Mouse (Mus musculus): Measurements from ENCODE around the gene Csmd2. TPM values are rescaled to one million over a fixed set of nuclear protein-coding genes. Genes with fewer than 3 reads are reported as not detected.
"Not testable (repeated sequence)": the region's sequence is repeated elsewhere in the genome, so short reads cannot be mapped to it uniquely, and the experiment has no call there.

The Csmd2 gene
- polyA plus RNA-seq, 1 experiment from 2014 or later, result not detected

DNA sequence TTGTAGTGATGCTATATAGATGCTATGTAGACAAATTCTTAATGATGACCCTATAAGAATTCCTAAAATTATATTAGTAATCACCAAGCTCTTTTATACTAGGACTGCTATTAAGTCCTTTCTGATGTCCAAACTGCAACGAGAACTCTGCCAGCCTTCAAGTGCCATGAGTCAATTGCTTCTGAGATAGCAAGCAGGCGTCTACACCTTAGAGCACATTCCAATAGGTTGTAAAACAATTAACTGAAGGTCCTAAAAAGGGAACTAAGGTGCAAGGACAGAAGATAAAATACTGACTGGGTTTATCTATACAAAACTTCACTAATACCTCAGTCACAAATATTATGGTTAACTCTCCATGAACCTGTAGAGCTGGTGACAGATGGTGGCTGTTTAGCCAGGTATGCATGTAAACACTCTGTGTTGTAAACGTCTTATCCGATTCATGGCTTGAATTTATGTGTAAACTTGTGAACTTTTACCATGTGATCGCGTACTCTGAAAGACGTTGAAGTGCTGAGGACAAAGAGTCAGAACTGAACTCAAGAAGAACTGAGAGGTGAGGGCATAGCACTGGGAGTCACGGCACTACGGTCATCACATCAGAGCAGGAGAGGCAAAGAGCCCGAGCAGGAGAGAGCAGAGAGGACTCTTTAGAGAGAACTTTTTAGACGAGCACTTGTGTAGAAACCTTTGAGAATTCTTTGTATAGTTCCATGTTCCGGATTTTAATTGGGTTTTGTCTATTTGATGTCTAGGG, 610.3 kb downstream of the Csmd2 start:
- ATAC-seq (ENCODE audit: low FRiP score, low TSS enrichment), result no peak
- H3K9me3 ChIP-seq (ENCODE audit: low read length), result no peaks in the 10 kb centered on the region
- WGBS, result 61% methylated on average over 12 of the region's 12 CpGs

DNA sequence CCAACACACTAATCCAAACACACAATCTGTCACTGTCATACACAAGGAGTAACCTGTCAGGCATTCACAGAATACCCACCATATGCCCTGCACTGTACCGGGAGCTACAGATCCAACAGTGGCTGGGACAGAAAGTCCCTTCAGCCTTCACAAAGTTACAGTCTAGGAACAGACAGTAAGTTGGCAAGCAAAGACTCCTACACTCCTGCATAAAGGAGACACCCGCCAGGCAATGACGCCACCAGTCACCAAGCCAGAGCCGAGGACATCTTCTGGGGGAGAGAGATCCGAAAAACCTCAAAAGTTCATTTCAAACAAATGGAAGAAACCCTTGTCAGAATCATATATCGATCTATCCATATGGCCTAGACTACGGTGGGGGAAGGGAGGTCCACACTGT, 618.9 kb downstream of the Csmd2 start:
- H3K36me3 ChIP-seq (ENCODE audit: insufficient read depth, low read length), result peaks cover 27% of the 10 kb centered on the region
- H3K27me3 ChIP-seq (ENCODE audit: insufficient read depth, low read length), result no peaks in the 10 kb centered on the region
- H3K27ac ChIP-seq (ENCODE audit: low read length), result no peak overlapping the region
- H3K9ac ChIP-seq (replicated peaks; ENCODE audit: low read length), result no peak overlapping the region
- no peak for ATAC-seq (ENCODE audit: low FRiP score, low TSS enrichment)
- H3K4me1 ChIP-seq (ENCODE audit: insufficient read depth, low read length), result peaks cover 15% of the 10 kb centered on the region
- no peak overlapping the region for H3K4me2 ChIP-seq (replicated peaks; ENCODE audit: low read depth, low read length)
- WGBS, result 89% methylated on average over 7 of the region's 7 CpGs
- H3K9me3 ChIP-seq (ENCODE audit: low read length), result no peaks in the 10 kb centered on the region
- no peak overlapping the region for H3K4me3 ChIP-seq (ENCODE audit: low read length)

More for the DNA sequence above, 610.3 kb downstream of the Csmd2 start:
- peaks cover 14% of the 10 kb centered on the region for H3K36me3 ChIP-seq (ENCODE audit: insufficient read depth, low read length)
- H3K4me3 ChIP-seq (ENCODE audit: low read length), result no peak overlapping the region
- no peak overlapping the region for H3K27ac ChIP-seq (ENCODE audit: low read length)
- no peaks in the 10 kb centered on the region for H3K4me1 ChIP-seq (ENCODE audit: insufficient read depth, low read length)
- H3K27me3 ChIP-seq (ENCODE audit: insufficient read depth, low read length), result no peaks in the 10 kb centered on the region
- no peak overlapping the region for H3K9ac ChIP-seq (replicated peaks; ENCODE audit: low read length)
- no peak overlapping the region for H3K4me2 ChIP-seq (replicated peaks; ENCODE audit: low read depth, low read length)

DNA sequence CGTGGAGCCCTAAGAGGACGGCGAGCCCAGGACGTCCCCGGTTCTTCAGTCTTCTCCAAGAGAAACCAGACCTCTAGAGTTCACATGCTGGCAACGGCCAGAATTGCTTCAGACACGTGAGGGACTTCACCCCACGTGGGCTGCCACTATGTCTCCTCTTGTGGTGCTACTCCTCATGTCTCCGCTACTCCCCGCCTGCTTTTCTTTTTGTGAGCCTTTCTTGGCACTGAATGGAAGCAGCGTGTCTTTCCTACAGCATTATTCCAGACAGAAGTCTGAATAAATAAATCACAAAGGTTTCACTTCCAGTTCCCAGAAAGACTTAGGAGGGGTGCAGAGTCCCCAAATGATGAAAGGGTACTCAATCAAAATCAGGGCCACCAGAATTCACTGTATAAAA, 620.0 kb downstream of the Csmd2 start:
- ATAC-seq (ENCODE audit: low FRiP score, low TSS enrichment), result no peak
- Histone ChIP-seq H3K4me1 (ENCODE audit: insufficient read depth, low read length) (peaks cover 15% of the 10 kb centered on the region), H3K9me3 (ENCODE audit: low read length) (no peaks in the 10 kb centered on the region), H3K4me3 (ENCODE audit: low read length) (no peak overlapping the region), H3K27me3 (ENCODE audit: insufficient read depth, low read length) (no peaks in the 10 kb centered on the region), H3K9ac (replicated peaks; ENCODE audit: low read length) (no peak overlapping the region), H3K36me3 (ENCODE audit: insufficient read depth, low read length) (peaks cover 18% of the 10 kb centered on the region), H3K4me2 (replicated peaks; ENCODE audit: low read depth, low read length) (no peak overlapping the region), H3K27ac (ENCODE audit: low read length) (no peak overlapping the region)
- 82% methylated on average over 11 of the region's 11 CpGs for WGBS

DNA sequence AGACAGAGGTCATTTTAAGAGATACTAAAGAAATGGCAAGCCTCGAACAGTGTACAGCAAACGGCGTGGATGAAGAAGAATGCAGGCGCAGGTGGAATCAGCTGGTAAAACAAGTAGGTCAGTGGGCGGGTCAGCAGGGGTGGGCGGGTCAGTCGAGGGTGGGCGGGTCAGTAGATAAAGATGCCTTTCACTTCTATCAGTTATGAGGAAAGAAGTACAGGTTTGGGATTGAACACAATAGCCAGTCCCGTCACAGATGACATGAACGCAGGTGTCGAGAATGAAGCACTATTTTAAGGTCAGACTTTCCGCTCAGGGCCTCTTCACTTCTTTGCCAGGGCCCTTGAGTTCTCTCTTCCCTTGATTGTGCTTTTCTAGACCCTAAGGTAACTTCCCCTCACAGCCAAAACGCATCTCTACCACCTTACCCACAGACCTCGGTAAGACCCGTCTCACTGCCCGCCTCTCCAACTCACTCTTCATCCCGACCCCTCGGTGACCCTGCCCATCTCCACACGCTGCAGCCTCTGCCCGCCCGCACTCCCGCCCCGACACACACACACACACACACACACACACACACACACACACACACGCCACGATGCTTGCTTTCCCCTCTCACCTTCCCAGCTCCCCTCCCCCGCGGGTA, 621.7 kb downstream of the Csmd2 start:
- ATAC-seq (ENCODE audit: low FRiP score, low TSS enrichment), result no peak
- peak overlapping the region; percentile 82 for H3K4me2 ChIP-seq (replicated peaks; ENCODE audit: low read depth, low read length)
- peaks cover 17% of the 10 kb centered on the region for H3K4me1 ChIP-seq (ENCODE audit: insufficient read depth, low read length)
- peaks cover 3% of the 10 kb centered on the region; the same call in 1 of the 2 replicates for H3K36me3 ChIP-seq (ENCODE audit: insufficient read depth, low read length)
- peak overlapping the region; percentile 72 for H3K4me3 ChIP-seq (ENCODE audit: low read length)
- H3K27ac ChIP-seq (ENCODE audit: low read length), result 0 out of 2 replicates have a peak overlapping the region, but pooled peaks have one; percentile 10
- no peaks in the 10 kb centered on the region for H3K9me3 ChIP-seq (ENCODE audit: low read length)
- no peaks in the 10 kb centered on the region for H3K27me3 ChIP-seq (ENCODE audit: insufficient read depth, low read length)
- peak overlapping the region; percentile 70 for H3K9ac ChIP-seq (replicated peaks; ENCODE audit: low read length)
- 10% methylated on average over 25 of the region's 27 CpGs for WGBS

DNA sequence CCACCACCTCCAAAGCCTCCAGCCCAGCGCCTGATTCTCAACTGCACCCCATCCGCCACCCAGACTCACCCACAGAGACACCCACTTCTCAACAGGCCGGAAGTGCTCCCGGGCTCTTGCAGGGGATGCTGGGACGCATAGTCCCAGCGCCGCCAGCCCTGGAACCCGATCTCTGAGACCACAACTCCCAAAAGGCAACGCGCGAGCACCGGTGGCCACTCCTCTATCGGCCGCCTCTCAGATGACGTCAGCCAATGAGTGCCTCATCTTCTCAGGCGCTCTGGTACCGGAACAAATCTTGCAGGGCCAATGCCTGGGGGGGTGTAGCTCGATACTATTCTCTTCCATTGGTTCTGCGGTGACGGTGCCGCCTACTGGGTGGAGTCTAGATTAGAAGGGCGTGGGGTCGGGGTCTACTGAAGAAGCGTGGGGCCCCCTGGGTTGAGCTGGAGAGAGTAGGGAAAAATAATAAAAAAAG, 622.3 kb downstream of the Csmd2 start, which contains the start of gene Zscan20:
Zscan20 (minus strand) TSS at position 174 of the 478 bp plus-strand sequence.
- peak within 1 kb of the TSS; percentile 50; the same call in 1 of the 2 replicates for H3K27ac ChIP-seq (ENCODE audit: low read length)
- H3K4me1 ChIP-seq (ENCODE audit: insufficient read depth, low read length), result peaks cover 17% of the 10 kb centered on the region
- WGBS, result 0% methylated on average over 24 of the region's 24 CpGs
- peak; percentile 96 for ATAC-seq (ENCODE audit: low FRiP score, low TSS enrichment)
- peak within 1 kb of the TSS; percentile 72 for H3K4me3 ChIP-seq (ENCODE audit: low read length)
- H3K4me2 ChIP-seq (replicated peaks; ENCODE audit: low read depth, low read length), result peak within 1 kb of the TSS; percentile 82
- H3K9me3 ChIP-seq (ENCODE audit: low read length), result no peaks in the 10 kb centered on the region
- no peaks in the 10 kb centered on the region for H3K27me3 ChIP-seq (ENCODE audit: insufficient read depth, low read length)
- H3K36me3 ChIP-seq (ENCODE audit: insufficient read depth, low read length), result no peaks in the 10 kb centered on the region
- H3K9ac ChIP-seq (replicated peaks; ENCODE audit: low read length), result peak within 1 kb of the TSS; percentile 70

DNA sequence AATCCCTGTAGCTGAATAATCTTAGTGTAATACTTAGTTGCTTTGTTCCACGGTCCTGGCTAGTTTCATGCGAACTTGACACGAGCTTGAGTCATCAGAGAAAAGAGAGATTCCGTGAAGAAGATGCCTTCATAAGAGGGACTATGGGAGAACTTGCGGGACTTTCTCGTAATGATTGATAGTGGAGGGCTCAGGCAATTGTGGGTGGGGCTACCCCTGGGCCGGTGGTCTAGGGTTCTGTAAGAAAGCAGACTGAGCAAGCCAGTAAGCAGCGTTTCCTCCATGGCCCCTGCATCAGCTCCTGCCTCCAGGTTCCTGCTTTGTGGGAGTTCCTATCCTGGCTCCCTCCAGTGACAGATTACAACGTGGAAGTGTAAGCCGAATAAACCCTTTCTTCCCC, 623.0 kb downstream of the Csmd2 start:
- Histone ChIP-seq H3K9me3 (ENCODE audit: low read length) (no peaks in the 10 kb centered on the region), H3K4me1 (ENCODE audit: insufficient read depth, low read length) (peaks cover 20% of the 10 kb centered on the region), H3K36me3 (ENCODE audit: insufficient read depth, low read length) (no peaks in the 10 kb centered on the region), H3K27ac (ENCODE audit: low read length) (peak overlapping the region; percentile 50; the same call in 1 of the 2 replicates), H3K4me3 (ENCODE audit: low read length) (peak overlapping the region; percentile 72), H3K4me2 (replicated peaks; ENCODE audit: low read depth, low read length) (peak overlapping the region; percentile 82), H3K27me3 (ENCODE audit: insufficient read depth, low read length) (no peaks in the 10 kb centered on the region), H3K9ac (replicated peaks; ENCODE audit: low read length) (0 out of 2 replicates have a peak overlapping the region, but pooled peaks have one; percentile 38)
- WGBS, result 22% methylated on average over 10 of the region's 10 CpGs
- ATAC-seq (ENCODE audit: low FRiP score, low TSS enrichment), result no peak

DNA sequence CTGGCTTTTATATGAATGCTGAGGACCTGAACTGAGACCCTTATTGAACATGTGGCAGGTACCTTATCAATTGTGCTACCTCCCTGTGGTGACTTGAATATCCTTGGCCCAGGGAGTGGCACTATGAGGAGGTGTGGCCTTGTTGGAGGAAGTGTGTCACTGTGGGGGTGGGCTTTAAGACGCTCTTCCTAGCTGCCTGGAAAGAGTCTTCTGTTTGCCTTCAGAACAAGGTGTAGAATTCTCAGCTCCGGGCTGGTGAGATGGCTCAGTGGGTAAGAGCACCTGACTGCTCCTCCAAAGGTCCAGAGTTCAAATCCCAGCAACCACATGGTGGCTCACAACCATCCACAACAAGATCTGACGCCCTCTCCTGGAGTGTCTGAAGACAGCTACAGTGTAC, 624.1 kb downstream of the Csmd2 start:
- 80% methylated on average over 3 of the region's 3 CpGs for WGBS
- not testable (repeated sequence) for ATAC-seq (ENCODE audit: low FRiP score, low TSS enrichment); H3K36me3 ChIP-seq (ENCODE audit: insufficient read depth, low read length); H3K4me3 ChIP-seq (ENCODE audit: low read length); H3K27ac ChIP-seq (ENCODE audit: low read length); H3K4me2 ChIP-seq (replicated peaks; ENCODE audit: low read depth, low read length); H3K9ac ChIP-seq (replicated peaks; ENCODE audit: low read length); H3K9me3 ChIP-seq (ENCODE audit: low read length); H3K27me3 ChIP-seq (ENCODE audit: insufficient read depth, low read length)
- peaks cover 25% of the 10 kb centered on the region for H3K4me1 ChIP-seq (ENCODE audit: insufficient read depth, low read length)

DNA sequence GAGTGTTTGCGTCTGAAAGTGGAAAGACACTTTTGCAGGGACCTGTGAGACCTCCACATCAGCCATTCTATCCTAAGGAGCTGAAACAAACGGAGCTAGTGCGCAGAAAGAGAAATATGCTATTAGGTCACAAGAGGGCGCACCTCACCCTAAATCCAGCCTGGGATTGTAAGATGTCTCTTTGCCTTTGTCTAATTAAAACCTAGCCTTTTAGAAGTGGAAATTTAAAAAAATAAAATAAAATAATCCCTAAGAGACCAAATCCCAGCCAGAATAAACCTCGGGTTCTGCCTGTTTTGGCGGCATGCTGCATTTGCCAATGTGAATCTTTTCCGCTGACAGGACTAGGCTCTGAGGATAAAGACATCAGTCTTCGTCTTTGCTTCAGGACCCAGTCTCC, 625.7 kb downstream of the Csmd2 start:
- peaks cover 41% of the 10 kb centered on the region for H3K4me1 ChIP-seq (ENCODE audit: insufficient read depth, low read length)
- no peak overlapping the region for H3K27ac ChIP-seq (ENCODE audit: low read length)
- H3K9me3 ChIP-seq (ENCODE audit: low read length), result no peaks in the 10 kb centered on the region
- no peaks in the 10 kb centered on the region for H3K36me3 ChIP-seq (ENCODE audit: insufficient read depth, low read length)
- H3K4me3 ChIP-seq (ENCODE audit: low read length), result no peak overlapping the region
- WGBS, result 14% methylated on average over 8 of the region's 8 CpGs
- H3K9ac ChIP-seq (replicated peaks; ENCODE audit: low read length), result no peak overlapping the region
- H3K27me3 ChIP-seq (ENCODE audit: insufficient read depth, low read length), result no peaks in the 10 kb centered on the region
- ATAC-seq (ENCODE audit: low FRiP score, low TSS enrichment), result no peak
- no peak overlapping the region for H3K4me2 ChIP-seq (replicated peaks; ENCODE audit: low read depth, low read length)

DNA sequence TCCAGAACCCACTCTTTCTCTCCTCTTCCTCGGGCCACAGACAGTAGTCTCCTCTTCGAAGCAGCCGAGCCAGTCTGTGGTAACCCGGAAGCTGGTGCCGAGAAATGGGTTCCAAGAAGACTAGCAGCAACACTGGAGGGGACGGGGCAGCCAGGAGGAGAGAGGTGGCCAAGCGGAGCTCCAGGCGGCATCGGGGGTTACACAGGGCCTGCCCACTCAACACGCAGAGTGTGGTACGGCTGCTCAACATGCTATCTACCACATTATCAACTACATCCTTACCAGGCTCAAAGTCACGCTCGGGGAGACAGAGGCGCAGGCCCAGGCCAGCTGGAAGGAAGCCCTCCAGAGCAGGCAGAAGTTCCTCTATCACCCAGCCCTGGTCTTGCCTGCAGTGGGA, 628.1 kb downstream of the Csmd2 start:
- H3K9me3 ChIP-seq (ENCODE audit: low read length), result no peaks in the 10 kb centered on the region
- no peak overlapping the region for H3K4me3 ChIP-seq (ENCODE audit: low read length)
- H3K36me3 ChIP-seq (ENCODE audit: insufficient read depth, low read length), result no peaks in the 10 kb centered on the region
- WGBS, result 87% methylated on average over 14 of the region's 14 CpGs
- no peak for ATAC-seq (ENCODE audit: low FRiP score, low TSS enrichment)
- H3K9ac ChIP-seq (replicated peaks; ENCODE audit: low read length), result no peak overlapping the region
- no peak overlapping the region for H3K27ac ChIP-seq (ENCODE audit: low read length)
- peaks cover 40% of the 10 kb centered on the region for H3K4me1 ChIP-seq (ENCODE audit: insufficient read depth, low read length)
- no peaks in the 10 kb centered on the region for H3K27me3 ChIP-seq (ENCODE audit: insufficient read depth, low read length)
- H3K4me2 ChIP-seq (replicated peaks; ENCODE audit: low read depth, low read length), result no peak overlapping the region
